Mouse (Mus musculus) lung, embryonic 16.5 days (tissue): ENCODE measurements around the gene Tulp3. TPM values are rescaled to one million over a fixed set of nuclear protein-coding genes. Genes with fewer than 3 reads are reported as not detected.

ENCODE experiments used
- ATAC-seq: fragments of 200-750 bp; cut with Nextera tagmentation; 2 replicates; pipeline ENCODE4 v1.8.0; 2017; ENCODE audit warnings: low read depth, mild to moderate bottlenecking, moderate library complexity
- H3K27ac ChIP-seq: fragments of 300-500 bp; sonication (generic); 2 replicates; pipeline ENCODE4 v1.5.1; 2014; ENCODE audit warnings: mild to moderate bottlenecking, control low read depth, low read length
- H3K27me3 ChIP-seq: fragments of 300-500 bp; sonication (generic); 2 replicates; pipeline ENCODE4 v1.6.1; 2014; ENCODE audit warnings: low read depth, low read length, mixed read lengths; ENCODE audit not compliant: control insufficient read depth, insufficient read depth
- H3K36me3 ChIP-seq: fragments of 300-500 bp; sonication (generic); 2 replicates; pipeline ENCODE4 v1.6.1; 2014; ENCODE audit warnings: low read length; ENCODE audit not compliant: control insufficient read depth, insufficient read depth
- H3K4me1 ChIP-seq: fragments of 300-500 bp; sonication (generic); replicated peaks from 2 replicates; pipeline ENCODE4 v1.6.1; 2014; ENCODE audit warnings: low read length, mixed read lengths; ENCODE audit not compliant: control insufficient read depth, insufficient read depth
- H3K4me2 ChIP-seq: fragments of 300-500 bp; sonication (generic); 2 replicates; pipeline ENCODE4 v1.6.1; 2014; ENCODE audit warnings: low read depth, low read length, control low read depth
- H3K4me3 ChIP-seq: fragments of 300-500 bp; sonication (generic); 2 replicates; pipeline ENCODE4 v1.5.1; 2014; ENCODE audit warnings: mild to moderate bottlenecking, low read length, control low read depth
- H3K9ac ChIP-seq: fragments of 300-500 bp; sonication (generic); 2 replicates; pipeline ENCODE4 v1.6.1; 2014; ENCODE audit warnings: low read length, control low read depth
- H3K9me3 ChIP-seq: fragments of 300-500 bp; sonication (generic); 2 replicates; pipeline ENCODE4 v1.6.1; 2016; ENCODE audit warnings: low read length; ENCODE audit not compliant: control insufficient read depth
- WGBS: fragments of 180-500 bp; shearing (Covaris S2); extraction: QIAGEN DNeasy Blood & Tissue Kit; methylation state at CpG from one replicate; pipeline ENCODE4 v1.1.7; 2014; 5-methylcytosine and 5-hydroxymethylcytosine counted together
- polyA plus RNA-seq: library from polyadenylated mRNA; unstranded; fragments of >200 nt; fragmentation: Nextera tagmentation; extraction: Ambion mirVana; gene quantifications from 2 replicates; pipeline ENCODE4 v1.2.1, GENCODE M21; 2015

The Tulp3 gene
- polyA plus RNA-seq, 1 experiment from 2014 or later: 19.3 TPM

DNA sequence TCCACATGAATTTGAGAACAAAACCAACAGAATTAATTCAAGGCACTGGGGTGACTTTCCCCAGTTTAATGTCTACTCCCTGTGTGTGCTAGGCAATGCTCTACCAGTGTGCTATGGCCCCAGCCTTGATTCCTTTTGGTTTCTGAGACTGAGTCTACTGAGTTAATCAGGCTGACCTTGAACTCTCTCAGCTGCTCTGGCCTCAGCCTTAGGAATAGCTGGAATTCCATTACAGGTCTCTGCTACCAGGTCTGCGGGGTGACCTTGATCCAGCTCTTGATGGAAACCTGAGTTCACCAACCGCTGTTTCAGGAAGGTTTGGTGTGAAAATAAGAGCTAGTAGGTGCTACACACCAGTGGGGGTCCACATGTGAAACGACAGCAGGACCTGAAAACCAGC is 53.8 kb downstream of the Tulp3 start:
- Histone ChIP-seq H3K4me3 (no peak overlapping the region), H3K9me3 (no peaks in the 10 kb centered on the region), H3K27ac (no peak overlapping the region), H3K4me2 (no peak overlapping the region), H3K4me1 (peaks cover 34% of the 10 kb centered on the region), H3K27me3 (peaks cover 15% of the 10 kb centered on the region), H3K9ac (no peak overlapping the region), H3K36me3 (no peaks in the 10 kb centered on the region)
- ATAC-seq: no peak
- 79% methylated on average over 3 of the region's 3 CpGs for WGBS

- no peak for ATAC-seq
- peaks cover 39% of the 10 kb centered on the region for H3K4me1 ChIP-seq
- peak overlapping the region; percentile 84; the same call in 1 of the 2 replicates for H3K9ac ChIP-seq
- peaks cover 15% of the 10 kb centered on the region for H3K27me3 ChIP-seq
- WGBS: 31% methylated on average over 11 of the region's 11 CpGs
- H3K27ac ChIP-seq: peak overlapping the region; percentile 92; the same call in 1 of the 2 replicates
- H3K36me3 ChIP-seq: no peaks in the 10 kb centered on the region
- H3K4me2 ChIP-seq: peak overlapping the region; percentile 97
- H3K9me3 ChIP-seq: no peaks in the 10 kb centered on the region
- peak overlapping the region; percentile 76 for H3K4me3 ChIP-seq
These were observed 54.2 kb downstream of the Tulp3 start for GRCm38 (mm10) chr6:128301458-128301857.

- H3K9me3 ChIP-seq: no peaks in the 10 kb centered on the region
- under 1% methylated on average over 69 of the region's 81 CpGs for WGBS
These were observed 55.3 kb downstream of the Tulp3 start, which contains the start of gene Tead4 for GRCm38 (mm10) chr6:128300134-128301001. TSS of gene Tead4 (minus strand) at chr6:128300823.

DNA sequence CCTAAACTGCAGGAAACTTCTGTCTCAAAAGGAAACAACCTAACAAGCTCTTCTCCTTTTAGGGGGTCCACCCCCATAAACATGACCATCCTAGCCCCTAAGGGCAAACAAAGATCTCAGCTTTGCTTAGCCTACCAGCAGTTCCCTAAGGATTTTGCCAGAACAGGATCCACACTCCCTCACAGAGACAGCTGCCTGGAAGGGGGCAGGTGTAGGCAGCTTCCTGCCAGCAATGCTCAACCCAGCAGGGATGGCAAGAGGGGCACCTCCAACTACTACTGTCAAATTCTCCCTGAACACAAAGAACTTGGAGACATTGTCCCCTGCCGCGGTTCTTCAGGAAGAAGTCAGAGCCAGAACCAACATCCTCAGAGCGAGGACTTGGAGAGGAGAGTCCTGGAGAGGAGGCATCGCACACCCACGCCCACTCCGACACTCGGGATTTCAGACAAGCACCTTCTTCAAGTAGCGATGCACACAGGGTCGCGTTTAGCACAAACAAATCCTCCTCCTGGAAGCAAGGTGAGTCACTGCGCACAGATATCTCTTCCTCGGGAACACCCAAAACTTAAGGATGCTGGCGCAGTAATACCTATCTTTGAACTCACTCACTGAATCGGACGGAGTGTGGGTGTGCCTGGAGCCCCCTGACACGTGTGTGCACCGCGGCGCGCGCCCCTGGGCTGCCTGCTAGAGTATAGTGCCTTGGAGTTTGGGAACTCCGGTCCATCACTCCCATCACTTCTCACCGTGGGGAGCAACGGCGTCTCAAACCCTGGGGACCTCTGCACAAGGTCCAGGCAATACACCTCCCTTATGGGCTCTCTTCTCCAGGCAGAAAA is 56.1 kb downstream of the Tulp3 start:
- no peak for ATAC-seq
- peaks cover 50% of the 10 kb centered on the region for H3K4me1 ChIP-seq
- peak overlapping the region; percentile 84 for H3K9ac ChIP-seq
- peaks cover 15% of the 10 kb centered on the region for H3K27me3 ChIP-seq
- H3K4me3 ChIP-seq: peak overlapping the region; percentile 76
- peak overlapping the region; percentile 92 for H3K27ac ChIP-seq
- no peaks in the 10 kb centered on the region for H3K9me3 ChIP-seq
- H3K36me3 ChIP-seq: no peaks in the 10 kb centered on the region
- WGBS: under 1% methylated on average over 25 of the region's 25 CpGs
- H3K4me2 ChIP-seq: peak overlapping the region; percentile 97

More at GRCm38 (mm10) chr6:128300134-128301001, 55.3 kb downstream of the Tulp3 start, which contains the start of gene Tead4:
- ATAC-seq: peak; percentile 91
- Histone ChIP-seq H3K36me3 (no peaks in the 10 kb centered on the region), H3K4me3 (peak within 1 kb of the TSS; percentile 76), H3K9ac (peak within 1 kb of the TSS; percentile 84), H3K4me1 (peaks cover 48% of the 10 kb centered on the region), H3K27me3 (peaks cover 15% of the 10 kb centered on the region), H3K4me2 (peak within 1 kb of the TSS; percentile 97), H3K27ac (peak within 1 kb of the TSS; percentile 92)

GRCm38 (mm10) chr6:128298246-128298645 is 57.4 kb downstream of the Tulp3 start:
- H3K4me3 ChIP-seq: no peak overlapping the region

DNA sequence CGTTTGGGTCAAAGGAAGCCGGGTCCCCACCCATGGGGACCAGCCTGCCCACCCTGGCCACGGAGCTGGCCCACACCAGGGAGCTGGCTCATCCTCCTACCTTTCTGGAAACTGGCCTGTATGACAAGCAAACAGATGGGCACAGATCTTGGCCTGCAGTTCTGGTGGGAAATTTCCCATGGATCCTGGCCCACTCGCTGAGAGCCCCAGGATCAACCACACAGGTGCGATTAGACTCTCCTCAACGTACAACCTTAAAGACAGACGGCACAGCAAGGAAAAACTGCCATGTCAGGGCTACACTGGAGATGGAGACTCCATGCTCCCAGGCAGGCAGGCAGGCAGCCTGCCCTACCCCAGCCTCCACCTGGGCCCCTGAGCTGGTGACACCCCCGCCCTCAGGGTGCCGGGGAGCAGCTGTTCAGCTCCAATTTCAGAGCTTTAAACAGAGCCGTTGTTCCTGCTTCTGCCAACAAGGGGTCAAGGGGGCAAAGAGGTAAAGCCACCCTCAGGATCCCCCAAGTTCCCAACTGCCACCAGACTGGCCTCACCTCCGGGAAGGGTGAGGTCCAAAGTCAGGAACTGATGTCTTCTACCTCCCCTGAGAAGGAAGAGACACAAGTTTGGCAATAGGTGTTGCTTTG is 58.8 kb downstream of the Tulp3 start:
- peak overlapping the region; percentile 92 for H3K27ac ChIP-seq

More at GRCm38 (mm10) chr6:128298246-128298645, 57.4 kb downstream of the Tulp3 start:
- no peaks in the 10 kb centered on the region for H3K36me3 ChIP-seq
- peak overlapping the region; percentile 97; the same call in 1 of the 2 replicates for H3K4me2 ChIP-seq
- H3K27ac ChIP-seq: no peak overlapping the region
- H3K9ac ChIP-seq: no peak overlapping the region
- H3K9me3 ChIP-seq: no peaks in the 10 kb centered on the region
- ATAC-seq: no peak
- H3K27me3 ChIP-seq: peaks cover 15% of the 10 kb centered on the region
- WGBS: 36% methylated on average over 7 of the region's 7 CpGs
- peaks cover 50% of the 10 kb centered on the region for H3K4me1 ChIP-seq

GRCm38 (mm10) chr6:128295876-128296749 is 59.5 kb downstream of the Tulp3 start:
- ATAC-seq: peak; percentile 54
- no peak overlapping the region for H3K4me3 ChIP-seq
- peak overlapping the region; percentile 44 for H3K9ac ChIP-seq
- H3K27ac ChIP-seq: peak overlapping the region; percentile 92
- no peaks in the 10 kb centered on the region for H3K9me3 ChIP-seq
- H3K27me3 ChIP-seq: peaks cover 15% of the 10 kb centered on the region
- WGBS: 21% methylated on average over 6 of the region's 6 CpGs
- H3K36me3 ChIP-seq: no peaks in the 10 kb centered on the region
- peaks cover 46% of the 10 kb centered on the region for H3K4me1 ChIP-seq
- peak overlapping the region; percentile 33; the same call in 1 of the 2 replicates for H3K4me2 ChIP-seq

More for the DNA sequence above, 58.8 kb downstream of the Tulp3 start:
- Histone ChIP-seq H3K27me3 (peaks cover 15% of the 10 kb centered on the region), H3K4me1 (peaks cover 50% of the 10 kb centered on the region), H3K4me2 (peak overlapping the region; percentile 33), H3K9me3 (no peaks in the 10 kb centered on the region), H3K9ac (peak overlapping the region; percentile 44), H3K4me3 (no peak overlapping the region), H3K36me3 (no peaks in the 10 kb centered on the region)
- no peak for ATAC-seq
- 23% methylated on average over 11 of the region's 11 CpGs for WGBS

DNA sequence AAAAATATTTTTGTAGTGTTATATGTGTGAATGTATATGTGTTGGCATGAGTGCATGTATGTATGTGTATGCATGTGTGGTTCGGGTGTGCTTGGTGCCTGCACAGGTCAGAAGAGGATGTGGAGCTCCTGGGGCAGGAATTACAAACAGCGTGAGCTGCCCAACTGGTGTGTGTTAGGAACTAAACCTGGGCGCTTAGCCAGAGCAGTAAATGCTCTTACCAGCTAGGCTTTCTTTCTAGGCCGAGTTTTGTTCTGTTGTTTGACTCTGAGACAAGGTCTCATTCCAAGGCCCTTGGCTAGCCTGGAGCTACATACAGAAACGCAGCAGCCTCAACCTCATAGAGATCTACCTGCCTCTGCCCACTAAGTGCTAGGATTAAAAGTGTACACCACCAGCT is 64.4 kb downstream of the Tulp3 start:
- H3K9me3 ChIP-seq: no peaks in the 10 kb centered on the region
- peaks cover 11% of the 10 kb centered on the region for H3K4me1 ChIP-seq
- H3K4me3 ChIP-seq: no peak overlapping the region
- no peaks in the 10 kb centered on the region for H3K36me3 ChIP-seq
- 61% methylated on average over 5 of the region's 5 CpGs for WGBS
- H3K27me3 ChIP-seq: no peaks in the 10 kb centered on the region
- 0 out of 2 replicates have a peak overlapping the region, but pooled peaks have one; percentile 8 for H3K27ac ChIP-seq
- no peak for ATAC-seq
- no peak overlapping the region for H3K4me2 ChIP-seq
- H3K9ac ChIP-seq: no peak overlapping the region
